Mouse (Mus musculus) naive thymus-derived CD4-positive, alpha-beta T cell, adult 2 months (primary cell): Measurements from ENCODE around the gene Tecr.
"Not testable (repeated sequence)": the region's sequence is repeated elsewhere in the genome, so short reads cannot be mapped to it uniquely, and the experiment has no call there.

Experiments used
- DNase-seq: peaks from one replicate; pipeline ENCODE4 v3.0.0-alpha.2; 2011; ENCODE audit warnings: low read depth

Gene Tecr

GRCm38 (mm10) chr8:83580826-83581225 is 26.9 kb downstream of the Tecr start:
- no peak for DNase-seq

- no peak for DNase-seq
These were observed 28.1 kb downstream of the Tecr start for GRCm38 (mm10) chr8:83579676-83580075.

DNA sequence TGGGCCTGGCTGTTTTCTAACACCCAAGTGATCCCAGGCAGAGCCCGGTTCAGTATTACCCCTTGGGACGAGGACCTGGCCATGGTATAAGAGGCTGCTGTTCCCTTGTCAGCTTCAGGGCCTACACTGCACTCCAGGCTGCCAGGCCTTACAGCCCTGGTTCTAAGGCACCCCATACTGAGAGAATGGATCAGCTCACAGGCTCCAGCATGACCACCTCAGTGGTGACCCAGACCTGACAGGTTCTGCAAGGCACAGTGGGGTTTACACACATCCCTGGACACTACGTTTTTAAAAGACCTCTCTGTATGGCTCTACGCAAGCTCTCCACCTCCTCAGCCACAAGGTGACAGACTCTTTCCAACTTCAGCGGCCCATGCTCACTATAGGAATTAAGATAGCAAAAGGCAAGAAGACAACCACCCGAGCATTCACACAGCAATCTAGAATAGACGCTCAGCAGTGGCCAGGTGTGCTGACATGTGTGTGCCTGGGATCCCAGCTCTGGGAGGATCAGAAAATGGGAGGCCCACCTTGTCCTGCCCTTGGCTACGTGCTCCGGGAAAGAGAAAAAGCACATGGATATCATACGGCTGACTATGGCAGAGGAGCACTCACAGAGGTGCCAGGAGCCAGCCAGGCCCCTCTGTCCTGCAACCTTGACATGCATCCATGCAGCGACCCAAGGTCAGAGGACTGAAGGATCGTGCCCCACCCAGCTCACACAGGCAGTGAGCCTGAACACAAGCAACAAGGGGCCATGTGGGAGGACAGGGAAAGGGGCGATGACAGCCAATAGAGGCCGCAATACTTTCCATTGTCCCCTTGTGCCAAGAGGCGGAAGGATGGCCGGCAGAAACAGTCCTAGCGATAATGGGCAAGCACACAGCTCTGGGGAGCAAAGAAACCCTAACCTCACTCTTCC is 29.4 kb downstream of the Tecr start:
- DNase-seq, result no peak

DNA sequence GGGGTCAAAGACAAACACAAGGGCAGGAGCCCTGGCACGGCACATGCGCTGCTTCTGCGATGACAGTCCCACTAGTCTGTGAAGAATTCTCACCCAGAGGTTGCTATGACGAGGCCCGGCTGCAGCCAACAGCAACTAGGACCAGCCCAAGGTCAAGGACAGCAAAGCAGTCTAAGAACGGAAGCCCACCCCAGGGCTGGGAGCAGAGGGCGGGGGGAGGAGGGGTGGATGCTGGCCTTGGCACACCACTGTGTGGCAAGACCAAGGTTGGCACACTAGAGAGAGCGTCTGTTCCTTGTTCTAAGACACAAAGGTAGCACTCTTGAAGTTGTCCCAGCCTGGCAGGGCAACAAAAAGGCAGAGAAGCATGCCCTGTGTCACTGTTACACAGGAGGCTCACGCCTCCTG is 30.4 kb downstream of the Tecr start:
- no peak for DNase-seq

DNA sequence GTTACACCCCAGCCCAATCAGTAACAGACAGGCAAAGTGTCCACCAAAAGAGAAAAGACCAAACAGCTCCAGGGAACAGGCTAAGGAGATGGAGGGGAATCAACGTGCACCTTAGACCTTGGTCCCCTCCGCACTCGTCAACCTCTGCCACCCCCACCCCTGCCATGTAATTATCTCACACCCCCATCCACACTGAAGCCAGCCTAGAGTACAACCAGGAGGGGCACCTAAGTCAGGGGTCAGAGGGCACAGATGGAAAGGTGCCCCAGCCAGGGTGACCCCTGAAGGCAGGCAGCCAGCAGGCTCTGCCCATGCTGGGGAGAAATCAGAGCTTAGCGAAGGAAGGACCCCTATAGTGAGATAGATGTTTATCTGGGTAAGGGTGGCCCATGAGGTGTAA is 30.9 kb downstream of the Tecr start:
- no peak for DNase-seq

GRCm38 (mm10) chr8:83576516-83576895 is 31.3 kb downstream of the Tecr start:
- DNase-seq, result no peak

DNA sequence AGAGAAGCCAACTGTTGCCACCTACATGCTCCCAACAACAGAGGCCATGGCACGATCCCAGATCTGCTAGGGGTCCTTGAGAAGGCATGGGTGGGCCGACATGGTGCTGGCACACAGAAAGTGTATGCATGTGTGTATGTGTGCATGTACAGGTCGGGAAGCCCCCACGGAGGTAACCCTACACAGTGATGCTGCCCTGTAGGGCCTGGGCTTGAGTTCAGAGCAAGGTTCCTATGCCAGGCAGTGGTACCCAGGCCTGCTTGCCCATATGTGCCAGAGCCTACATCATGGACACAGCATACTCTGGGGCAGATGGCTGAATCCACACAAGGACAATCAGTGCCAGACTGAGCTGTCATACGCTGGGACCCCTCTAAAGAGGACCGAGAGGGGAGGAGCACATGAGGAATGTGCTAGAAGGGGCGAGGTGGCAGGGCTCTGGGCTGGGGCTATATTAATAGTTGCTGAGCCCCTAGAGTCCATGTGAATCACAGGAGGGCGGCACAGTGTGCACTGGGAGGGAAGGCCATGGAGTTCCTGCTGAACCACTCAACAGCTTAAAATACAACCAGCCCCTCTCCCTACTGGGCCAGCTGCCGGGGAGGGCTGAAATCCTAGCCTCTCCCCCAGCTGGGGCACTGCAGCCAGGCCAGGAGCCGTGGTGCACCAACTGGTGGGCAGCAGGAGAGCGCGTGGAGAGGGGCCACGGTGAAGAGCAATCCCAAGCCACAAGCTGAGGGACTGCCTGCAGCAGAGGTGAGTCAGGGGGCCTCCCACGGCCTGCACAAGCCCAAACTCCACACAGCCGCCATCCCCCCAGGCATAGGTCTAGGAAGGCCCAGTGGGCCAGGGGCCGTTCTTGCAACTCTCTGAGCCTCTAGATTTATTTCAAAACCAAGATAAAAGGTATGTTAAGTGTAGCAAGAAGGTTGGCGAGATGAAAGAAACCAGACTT is 31.9 kb downstream of the Tecr start:
- no peak for DNase-seq

- DNase-seq, result no peak
These were observed 33.0 kb downstream of the Tecr start for GRCm38 (mm10) chr8:83574631-83575315.

DNA sequence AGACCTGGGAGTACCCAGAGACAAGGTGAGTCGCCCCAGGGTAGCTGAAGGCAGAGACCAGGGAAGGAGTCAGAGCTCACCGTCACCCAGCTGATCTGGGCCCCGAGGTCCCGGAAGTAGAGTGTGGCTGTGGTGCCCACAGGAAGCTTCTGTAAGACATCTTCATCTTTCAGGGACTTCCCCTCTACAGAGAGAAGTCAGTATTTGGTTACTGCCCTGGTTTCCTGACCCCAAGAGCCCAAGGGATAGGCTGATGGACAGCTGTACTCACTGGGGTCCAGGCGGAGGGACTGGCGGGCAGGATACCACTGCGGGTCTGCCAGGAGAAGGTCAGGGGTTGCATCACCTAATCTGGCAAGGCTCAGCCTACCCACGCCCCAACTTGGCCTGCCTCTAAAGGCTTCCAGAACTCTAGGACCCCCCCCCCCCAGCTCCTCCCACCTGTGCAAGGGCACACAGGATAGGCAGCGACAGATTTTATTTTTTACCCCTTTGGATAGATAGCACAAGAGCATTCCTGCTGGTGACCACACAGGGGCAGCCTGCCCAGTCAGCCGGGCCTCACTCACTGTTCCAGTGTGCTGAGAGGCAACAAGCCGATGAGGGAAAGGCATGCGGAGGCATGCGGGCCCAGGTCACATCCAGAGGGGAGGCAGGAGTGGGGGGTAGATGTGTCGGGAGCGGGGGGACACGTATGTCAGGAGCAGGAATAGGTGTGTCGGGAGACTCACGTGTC is 34.5 kb downstream of the Tecr start:
- DNase-seq, result peak; percentile 82

DNA sequence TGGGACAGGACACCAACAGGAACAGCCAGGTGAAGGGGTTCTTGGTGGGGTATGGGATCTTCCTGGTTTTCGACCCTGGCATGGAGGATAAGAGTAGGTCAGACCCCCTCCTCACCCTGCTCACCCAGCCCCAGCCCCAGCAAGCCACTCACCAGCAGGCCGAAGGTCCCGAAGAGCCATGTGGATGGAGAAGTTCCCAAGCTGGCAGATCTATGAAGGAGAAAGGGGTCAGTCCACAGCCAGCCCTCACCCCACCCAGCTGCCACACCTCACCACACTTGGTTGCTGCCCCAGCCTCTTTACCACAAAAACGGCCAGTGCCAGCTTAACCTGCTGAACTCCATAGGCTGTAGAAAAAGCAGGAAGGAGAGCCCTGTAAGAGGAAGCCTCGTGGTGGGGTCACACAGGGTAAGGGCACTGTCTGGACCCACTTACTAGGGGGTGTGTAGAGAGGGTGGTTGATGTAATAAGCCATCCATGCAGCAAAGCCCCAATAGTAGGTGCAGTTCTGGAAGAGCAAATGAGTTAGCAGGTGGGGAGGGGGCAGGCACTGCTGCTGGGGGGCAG is 35.4 kb downstream of the Tecr start:
- no peak for DNase-seq

GRCm38 (mm10) chr8:83571791-83572190 is 36.0 kb downstream of the Tecr start:
- no peak for DNase-seq

DNA sequence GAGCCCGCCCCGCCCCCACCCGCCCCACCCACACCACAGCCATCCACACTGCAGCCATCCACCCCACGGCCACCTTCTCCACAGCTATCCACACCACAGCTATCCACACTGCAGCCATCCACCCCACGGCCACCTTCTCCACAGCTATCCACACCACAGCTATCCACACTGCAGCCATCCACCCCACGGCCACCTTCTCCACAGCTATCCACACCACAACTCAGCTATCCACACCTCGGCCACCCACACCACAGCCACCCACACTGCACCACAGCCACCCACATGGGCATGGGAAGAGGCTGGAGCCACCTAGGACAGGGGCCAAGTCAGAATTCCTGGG is 36.8 kb downstream of the Tecr start:
- DNase-seq, result not testable (repeated sequence)

DNA sequence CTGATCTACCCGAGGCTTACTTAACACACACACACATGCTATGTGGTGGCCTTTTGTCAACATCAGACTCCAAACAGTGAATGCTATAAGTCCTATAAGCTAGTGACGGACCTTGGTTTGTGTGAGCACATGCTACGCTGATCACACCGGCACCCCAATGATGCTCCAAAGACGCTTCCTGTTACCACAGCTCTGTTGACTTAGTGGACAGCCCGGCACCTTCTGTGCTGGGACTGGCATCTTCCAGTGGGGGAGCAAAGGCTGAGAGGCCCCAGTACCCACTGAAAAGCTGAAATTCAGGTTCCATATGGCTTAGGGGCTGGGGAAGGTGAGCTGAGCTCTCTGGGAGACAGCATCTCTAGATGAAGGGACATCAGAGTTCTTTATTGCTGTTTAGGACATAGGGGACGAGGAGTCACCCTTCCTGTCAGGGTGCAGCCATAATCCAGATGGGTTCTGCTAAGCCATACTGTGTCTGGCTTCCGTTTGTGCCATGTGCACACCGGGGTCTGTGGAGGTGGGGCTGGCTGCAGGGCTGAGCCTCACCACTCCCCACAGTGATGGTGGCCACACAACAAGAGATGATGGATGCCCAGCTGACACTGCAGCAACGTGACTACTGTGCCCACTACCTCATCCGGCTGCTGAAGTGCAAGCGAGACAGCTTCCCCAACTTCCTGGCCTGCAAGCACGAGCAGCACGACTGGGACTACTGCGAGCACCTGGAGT is 37.3 kb downstream of the Tecr start:
- DNase-seq, result no peak

GRCm38 (mm10) chr8:83569165-83569564 is 38.6 kb downstream of the Tecr start:
- DNase-seq, result no peak

DNA sequence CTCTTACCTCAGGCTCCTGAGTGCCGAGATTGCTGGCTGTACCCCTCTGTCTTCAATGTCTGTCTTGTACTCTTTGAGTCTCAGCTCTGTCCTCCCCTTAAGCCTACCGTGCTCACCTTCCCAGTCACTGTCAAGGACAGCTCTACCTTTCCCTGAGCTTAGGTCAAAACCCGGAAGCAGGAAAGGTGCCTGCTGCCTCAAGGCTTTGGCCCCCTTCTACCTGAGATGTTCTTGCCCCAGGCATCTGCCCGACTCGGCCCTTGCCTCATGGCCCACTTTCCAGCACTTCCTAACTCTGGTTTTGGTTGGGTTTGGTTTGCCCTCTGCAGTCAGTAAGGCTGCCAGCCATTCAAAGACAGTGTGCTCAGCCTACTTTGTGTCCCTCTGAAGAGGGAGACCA is 39.0 kb downstream of the Tecr start:
- no peak for DNase-seq

- DNase-seq, result no peak
These were observed 39.6 kb downstream of the Tecr start for GRCm38 (mm10) chr8:83568128-83568527.

DNA sequence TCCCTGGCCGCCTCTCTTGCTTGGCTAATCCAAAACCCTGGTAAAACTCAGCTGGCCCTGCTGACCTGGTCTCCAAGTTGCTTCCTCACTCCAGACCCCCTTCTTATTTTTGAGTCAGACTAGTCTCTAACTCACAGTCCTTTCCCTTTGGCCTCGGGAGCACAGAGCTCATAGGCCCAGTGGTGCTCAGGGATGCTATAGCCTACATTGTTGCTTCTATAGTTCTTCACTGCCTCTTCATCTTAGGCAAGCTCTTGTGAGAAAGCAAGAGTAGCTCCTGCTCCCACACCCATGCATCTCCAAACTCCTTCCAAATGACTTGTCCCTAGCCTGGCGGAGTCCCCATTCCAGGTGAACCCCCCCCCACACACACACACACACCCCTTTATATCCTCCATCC is 40.1 kb downstream of the Tecr start:
- DNase-seq, result no peak

DNA sequence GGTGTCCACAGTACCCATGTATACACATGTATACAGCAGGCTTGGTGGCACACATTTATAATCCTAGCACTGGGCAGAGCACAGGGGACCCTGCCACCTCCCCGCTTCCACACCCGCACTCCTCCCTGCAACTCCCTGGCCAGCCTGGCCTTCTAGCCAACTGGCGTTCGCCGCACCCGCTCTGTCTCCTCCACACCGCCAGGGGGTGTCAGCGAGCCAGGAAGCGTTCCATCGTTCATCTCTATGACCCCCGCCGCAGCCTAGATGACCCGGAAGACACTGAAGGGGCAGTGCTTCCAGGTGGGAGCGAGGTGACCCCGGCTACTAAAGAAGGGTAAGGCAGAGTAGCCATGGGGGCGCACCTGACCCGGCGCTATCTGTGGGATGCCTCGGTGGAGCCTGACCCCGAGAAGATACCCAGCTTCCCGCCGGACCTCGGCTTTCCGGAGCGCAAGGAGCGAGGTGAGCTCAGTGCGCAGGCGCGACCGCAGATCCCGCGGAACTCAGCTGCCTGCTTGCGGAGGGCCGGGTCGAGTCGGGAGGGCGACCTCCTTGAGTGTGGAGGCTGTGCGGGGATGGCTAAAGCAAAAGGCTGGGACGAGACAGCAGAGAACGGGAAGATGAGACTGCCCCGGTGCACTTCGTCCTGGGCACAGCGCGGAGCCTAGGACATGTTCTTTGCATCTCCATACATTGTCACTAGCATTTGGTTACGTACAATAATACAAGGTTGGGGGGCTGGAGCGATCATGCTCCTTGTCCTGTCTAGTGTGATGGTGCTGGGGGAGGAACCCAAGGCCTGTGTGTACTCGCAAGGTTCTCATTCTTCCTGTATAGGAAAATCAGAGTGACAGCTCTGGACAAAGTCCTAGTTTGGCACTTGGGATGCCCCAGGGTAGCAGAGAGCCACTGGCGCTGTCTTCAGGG is 41.0 kb downstream of the Tecr start, which contains the start of gene Ndufb7:
Gene Ndufb7, plus strand, starts transcription at position 203 of the 927 bp plus-strand sequence.
- peak; percentile 95 for DNase-seq

DNA sequence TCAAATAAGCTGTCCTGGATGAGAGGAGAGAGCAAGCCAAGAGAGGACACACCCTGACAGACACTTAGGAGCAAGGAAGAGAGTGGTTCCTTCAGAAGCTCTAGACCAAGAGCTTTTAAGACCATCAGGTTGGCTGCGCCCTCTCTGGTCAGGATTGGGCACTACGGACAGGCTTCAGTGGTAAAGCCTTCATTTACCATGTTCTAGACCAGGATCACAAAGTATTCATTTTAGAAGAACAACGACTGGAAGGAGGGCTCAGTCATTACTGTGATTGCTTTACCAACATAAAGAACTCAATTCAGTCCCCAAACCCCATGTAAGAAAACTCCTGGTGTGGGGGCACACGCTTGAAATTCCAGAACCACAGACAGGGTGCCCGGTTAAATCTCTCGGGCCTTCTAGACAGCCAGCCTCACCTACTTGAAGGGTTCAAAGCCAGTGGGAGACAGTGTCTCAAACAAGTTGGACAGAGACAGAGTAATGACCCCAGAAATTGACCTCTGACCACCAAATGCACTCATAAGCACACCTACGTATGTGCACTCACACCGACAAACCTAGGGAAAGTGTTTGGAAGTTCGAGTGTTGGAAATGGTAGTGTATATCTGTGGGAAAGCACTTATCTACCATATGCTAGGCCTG is 41.9 kb downstream of the Tecr start:
- peak; percentile 44 for DNase-seq
